Mouse (Mus musculus) layer of hippocampus, adult 2 months (tissue): ENCODE data around the gene Slc25a22. TPM values are rescaled to one million over a fixed set of nuclear protein-coding genes. Genes with fewer than 3 reads are reported as not detected.

Source experiments
- DNase-seq, 2 experiments: peaks; one replicate each; pipeline ENCODE4 v3.0.0; 2022; ENCODE audit warnings: low spot score in 2 of 2
- H3K27ac ChIP-seq: fragments of 200-600 bp; 2 replicates; pipeline ENCODE4 v1.8.1; 2022
- H3K4me3 ChIP-seq: fragments of 200-600 bp; 2 replicates; pipeline ENCODE4 v1.8.1; 2022; ENCODE audit warnings: mild to moderate bottlenecking
- CTCF ChIP-seq: fragments of 200-600 bp; conservative IDR thresholded peaks from 2 replicates; pipeline ENCODE4 v1.8.1; 2022; ENCODE audit warnings: antibody characterized with exemption, mild to moderate bottlenecking, moderate library complexity
- long read RNA-seq, 2 experiments: library from polyadenylated mRNA; stranded (forward); transcript quantifications; one replicate each; pipeline ENCODE4 v2.0.0; 2021; ENCODE audit warnings: borderline mapping rate in 2 of 2
- total RNA-seq, 2 experiments: library from RNA; stranded (reverse); gene quantifications; 2 replicates each; pipeline ENCODE4 v1.2.3; 2021

Slc25a22 gene
- total RNA-seq, result 100 to 1,000 TPM; 338 to 343 TPM
- long read RNA-seq, experiment 1, full-length matches to known transcripts, result 185 of 294 reads
- long read RNA-seq, experiment 1, partial matches to known transcripts, result 38 of 294 reads
- long read RNA-seq, experiment 1, other reads (novel, unspliced or antisense), result 71 of 294 reads
- long read RNA-seq, experiment 2, full-length matches to known transcripts, result 229 of 340 reads
- long read RNA-seq, experiment 2, partial matches to known transcripts, result 37 of 340 reads
- long read RNA-seq, experiment 2, other reads (novel, unspliced or antisense), result 74 of 340 reads

DNA sequence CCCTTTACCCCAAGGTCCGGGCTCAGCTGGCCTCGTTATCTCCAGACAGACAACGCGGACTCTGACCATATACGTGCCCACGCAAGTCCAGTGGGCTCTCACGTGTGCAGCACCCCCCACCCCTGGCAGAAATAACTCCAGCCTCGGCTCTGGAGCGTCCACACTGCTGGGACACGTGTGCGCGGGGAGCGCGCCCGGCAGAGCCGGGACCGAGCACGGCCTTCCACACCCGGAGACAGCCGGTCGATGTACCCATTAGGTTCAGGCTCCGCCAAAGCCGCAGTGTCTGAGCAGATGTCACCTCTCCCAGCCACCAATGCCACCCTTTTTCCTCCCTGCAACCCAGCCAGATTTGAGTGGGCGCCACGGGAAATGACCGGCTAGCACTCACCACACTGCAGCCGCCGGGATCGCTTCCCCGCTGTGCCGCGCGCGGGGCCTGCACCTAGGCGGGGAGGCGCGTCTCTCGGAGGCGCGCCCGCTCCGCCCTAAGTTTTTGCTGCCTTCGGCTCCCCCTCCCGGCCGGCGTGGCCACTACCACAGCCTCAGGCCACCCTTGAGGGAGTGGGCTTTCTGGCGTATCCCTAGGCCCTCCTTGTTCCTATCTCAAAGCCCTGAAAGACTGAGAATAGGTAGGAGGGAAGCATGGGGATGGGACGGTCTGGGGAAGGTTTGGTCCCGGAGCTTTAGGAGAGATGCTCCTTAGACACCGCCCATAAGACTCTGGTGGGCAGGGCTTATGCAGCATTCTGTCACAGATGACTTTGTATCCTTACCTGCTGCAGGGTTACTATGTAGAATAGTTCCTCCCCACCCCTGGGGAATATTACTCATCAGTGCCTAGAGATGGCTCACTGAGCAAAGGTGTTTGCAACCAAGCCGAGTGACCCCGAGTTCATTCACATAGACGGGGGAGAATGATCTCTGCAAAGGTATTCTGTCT, at the start of gene Slc25a22:
Gene Slc25a22 (minus strand): TSS at position 715 of the 943 bp plus-strand sequence.
- DNase-seq, result peak; percentile 75 to 83
- peak within 1 kb of the TSS; percentile 62 for H3K4me3 ChIP-seq
- TF ChIP-seq CTCF, result peak; percentile 90

DNA sequence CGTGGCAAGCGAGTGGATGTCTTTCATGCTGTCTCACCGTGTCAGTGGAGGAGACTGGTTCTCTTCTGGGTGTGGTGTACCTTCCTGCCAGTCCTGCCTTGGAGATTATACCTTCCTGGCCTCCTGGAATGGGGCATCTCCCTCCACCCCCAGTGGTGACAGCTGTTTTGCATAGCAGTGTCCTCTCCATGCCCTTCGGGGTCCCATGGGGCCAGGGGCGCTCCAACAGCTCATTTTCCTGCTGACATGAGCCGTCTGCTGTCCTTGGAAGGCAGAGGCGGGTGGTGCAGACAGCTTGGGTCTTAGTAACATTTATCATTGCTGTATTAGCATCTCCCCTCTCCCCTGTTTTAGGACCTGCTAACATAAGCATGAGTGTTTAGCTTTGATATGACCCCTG, 49.4 kb upstream of the Slc25a22 start:
- no peak overlapping the region for H3K4me3 ChIP-seq
- no peak overlapping the region for H3K27ac ChIP-seq
- no peak for TF ChIP-seq CTCF
- DNase-seq, result no peak

More for the DNA sequence above, at the start of gene Slc25a22:
- H3K27ac ChIP-seq, result peak within 1 kb of the TSS; percentile 97

DNA sequence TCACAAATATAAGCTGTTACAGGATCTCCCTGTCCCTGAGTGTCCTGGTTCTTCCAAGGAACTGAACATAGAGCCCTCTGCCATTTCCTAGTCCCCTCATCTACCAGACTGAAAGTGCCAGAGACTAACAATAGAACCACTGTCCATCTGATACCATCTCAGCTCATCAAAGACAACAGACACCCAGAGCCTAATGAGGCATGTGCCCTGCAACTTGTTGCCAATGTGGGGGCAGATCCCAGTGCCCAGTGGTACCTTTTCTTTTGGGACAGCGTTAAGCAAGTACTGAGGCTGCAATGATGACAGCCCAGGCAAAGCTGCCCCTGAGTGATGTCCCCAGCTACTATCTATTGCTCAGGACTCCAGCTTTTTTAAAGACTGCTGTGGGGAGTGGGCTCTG, 48.5 kb upstream of the Slc25a22 start:
- no peak for DNase-seq
- TF ChIP-seq CTCF, result no peak
- Histone ChIP-seq H3K27ac (no peak overlapping the region), H3K4me3 (no peak overlapping the region)

DNA sequence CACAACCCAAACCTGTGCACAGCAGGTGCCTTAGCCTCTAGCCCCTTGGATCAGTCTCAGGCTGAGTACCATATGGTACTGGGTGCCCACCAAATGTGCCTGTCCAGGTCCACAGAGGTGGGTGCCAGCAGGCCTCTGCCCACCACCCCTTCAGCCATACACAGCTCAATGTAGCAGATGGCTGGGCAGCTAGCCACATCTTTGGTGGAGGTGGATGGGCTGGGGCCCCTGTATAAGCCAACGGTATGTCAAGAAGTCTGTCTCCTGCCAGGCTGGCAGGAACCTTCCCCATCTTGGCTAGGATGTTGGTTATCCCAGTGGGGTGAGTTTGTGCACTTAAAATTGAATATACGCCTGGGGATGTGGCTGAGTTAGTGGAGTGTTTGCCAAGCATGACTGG, 47.9 kb upstream of the Slc25a22 start:
- TF ChIP-seq CTCF, result no peak
- Histone ChIP-seq H3K27ac (no peak overlapping the region), H3K4me3 (no peak overlapping the region)
- DNase-seq, result no peak

DNA sequence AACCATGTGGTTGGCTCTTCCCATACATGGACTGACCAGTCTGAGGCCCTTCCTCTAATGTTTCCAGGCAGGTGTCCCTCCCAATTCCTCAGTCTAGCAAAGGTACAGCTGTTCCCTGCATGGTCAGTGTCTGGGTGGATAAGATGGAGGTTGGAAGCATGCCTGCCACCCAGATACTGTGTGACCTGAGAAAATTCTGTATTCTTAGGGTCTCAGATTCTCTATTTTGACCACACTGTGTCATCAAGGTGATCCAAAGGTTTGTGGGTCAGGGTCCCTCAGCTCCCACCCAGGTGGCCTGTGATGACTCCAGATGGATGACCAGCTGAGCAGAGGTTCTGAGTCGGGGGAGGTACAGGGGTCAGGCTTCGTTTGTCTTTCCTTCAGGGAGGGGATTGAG, 47.5 kb upstream of the Slc25a22 start:
- DNase-seq, result no peak
- H3K27ac ChIP-seq, result no peak overlapping the region
- no peak for TF ChIP-seq CTCF
- no peak overlapping the region for H3K4me3 ChIP-seq

DNA sequence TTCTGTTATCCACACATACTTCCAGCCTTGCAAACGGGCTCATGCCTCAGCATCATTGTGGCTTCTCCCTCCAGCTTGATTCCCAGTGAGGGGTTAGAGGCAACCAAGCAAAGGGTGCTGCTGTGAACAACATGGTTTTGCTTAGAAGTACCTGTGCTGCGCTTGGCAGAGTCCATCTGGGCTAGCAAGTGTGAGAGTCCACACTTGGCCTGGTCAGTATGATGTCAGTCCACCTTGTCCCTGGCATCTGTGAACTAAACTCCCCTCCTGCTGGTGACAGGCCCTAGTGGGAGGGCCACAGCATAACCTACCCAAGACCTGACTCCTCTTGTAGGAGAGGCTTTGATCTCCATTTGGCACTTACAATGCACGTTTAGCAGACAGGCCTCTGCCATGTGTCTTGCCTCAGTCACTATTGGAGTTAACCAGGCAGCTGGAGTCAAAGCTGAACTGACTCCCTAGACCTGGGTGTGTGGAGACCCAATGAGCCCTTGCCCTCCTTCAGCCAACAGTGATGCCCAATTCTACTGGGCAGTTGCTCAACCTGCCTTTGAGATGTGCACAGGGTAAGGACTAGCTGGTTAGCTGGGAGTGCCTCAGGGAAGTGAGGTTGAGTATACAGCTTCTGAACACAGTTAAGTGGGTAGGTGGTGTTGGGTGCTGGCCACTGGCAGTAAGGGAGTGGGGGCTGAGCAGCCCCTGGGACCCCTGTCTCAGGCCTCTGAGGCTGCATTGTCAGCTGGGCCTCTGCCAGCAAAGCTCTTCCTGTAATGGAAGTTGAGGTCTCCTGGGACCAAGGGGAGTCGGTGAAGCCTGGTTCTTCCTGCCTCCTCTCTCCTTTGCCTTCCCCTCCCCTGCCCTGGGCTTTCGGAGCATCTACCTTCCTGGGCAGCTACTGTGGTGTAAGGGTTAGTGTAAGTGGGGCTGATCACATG, 46.8 kb upstream of the Slc25a22 start:
- no peak for DNase-seq
- no peak for TF ChIP-seq CTCF
- H3K4me3 ChIP-seq, result no peak overlapping the region
- no peak overlapping the region for H3K27ac ChIP-seq

DNA sequence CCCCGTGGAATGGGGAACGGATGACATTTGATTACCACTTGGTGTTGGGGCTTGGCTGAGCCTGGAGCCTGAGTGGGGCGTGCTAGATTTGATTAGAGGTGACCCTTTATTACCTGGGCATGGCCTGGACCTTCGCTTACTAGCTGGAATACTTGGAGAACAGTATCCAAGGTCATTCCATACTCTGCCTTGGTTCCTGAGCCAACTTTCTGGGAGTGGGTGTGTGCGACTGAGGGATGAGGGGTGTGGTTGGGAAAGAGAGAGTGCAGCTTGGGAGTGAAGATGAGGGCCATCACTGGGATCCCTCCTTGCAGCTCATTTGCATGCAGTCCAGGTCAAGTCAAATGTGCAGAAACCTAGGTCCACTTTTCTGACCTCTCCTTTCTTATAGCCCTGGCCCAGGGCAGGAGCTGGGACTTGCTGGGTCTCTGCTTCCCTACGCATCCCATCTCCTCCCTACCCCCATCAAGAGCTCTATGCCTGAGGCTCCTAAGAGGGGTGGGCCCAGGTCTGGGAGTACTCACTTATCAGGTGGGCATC, 45.5 kb upstream of the Slc25a22 start:
- no peak for TF ChIP-seq CTCF
- Histone ChIP-seq H3K27ac (no peak overlapping the region), H3K4me3 (no peak overlapping the region; the same call in 1 of the 2 replicates)
- DNase-seq, result no peak

DNA sequence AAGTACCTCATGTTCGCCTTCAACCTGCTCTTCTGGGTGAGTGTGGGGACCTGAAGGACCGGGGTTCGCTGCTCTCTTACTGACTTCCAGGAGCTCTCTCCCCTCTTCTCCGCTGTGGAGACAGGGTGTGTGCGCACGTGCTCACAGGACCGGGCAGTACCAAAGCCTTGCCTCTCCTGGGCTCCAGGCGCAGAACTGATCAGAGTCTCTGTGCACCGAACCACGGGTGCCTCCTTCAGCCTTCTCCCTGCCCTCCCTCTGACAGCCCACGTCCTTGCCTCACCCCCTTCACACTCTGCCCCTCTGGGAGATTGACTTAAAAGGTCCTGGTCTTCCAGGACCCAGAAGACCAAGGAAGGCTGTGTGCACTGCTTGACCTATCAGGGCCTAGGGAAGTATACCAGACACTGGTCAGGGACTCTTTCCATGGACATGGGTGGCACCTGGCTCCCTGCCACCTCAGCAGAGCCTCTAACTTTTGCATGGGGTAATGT, 44.9 kb upstream of the Slc25a22 start:
- no peak for DNase-seq
- Histone ChIP-seq H3K4me3 (peak overlapping the region; percentile 58), H3K27ac (peak overlapping the region; percentile 64; the same call in 1 of the 2 replicates)
- no peak for TF ChIP-seq CTCF

DNA sequence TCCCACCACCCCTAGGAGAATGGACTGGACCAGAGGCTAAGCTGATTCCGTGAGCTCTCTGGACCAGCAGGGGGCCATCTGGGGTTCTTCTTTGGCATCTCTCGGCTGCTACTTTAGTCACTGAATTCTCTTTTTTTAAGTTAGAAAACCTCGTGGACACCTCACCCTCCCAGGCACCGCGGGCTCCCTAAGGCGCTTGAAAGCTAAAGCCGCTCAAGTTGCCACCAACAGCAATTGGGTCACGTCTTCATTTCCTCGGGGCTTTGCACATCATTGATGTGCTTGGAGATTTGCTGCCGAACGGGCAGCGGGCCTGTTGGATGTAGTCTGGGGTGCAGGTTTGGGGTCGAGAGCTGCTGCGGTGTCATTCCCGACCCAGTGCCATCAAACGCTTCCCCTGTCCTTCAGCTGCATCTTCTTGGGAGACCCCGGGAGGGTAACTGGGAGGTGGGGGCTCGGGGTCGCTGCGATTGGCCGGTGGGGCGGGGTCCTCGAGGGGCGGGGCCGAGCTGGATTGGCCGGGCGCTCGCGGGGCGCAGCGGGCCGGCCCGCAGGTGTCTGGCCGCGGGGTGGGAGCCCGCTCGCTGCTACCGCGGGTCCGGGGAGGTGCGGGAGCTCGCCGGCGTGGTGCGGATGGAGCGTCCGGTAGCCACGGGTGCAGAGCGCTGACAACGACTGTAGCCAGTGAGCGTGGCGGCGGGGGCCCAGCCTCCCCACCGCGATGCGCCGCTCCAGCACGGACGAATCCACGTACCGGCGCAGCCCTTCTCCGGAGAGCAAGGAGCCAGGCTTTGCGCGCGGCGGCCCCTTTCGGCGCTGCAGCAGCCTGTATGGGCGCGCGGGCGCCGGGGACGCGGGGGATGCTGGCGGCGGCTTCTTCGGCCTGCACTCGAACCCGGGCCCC, 44.1 kb upstream of the Slc25a22 start:
- Histone ChIP-seq H3K27ac (peak overlapping the region; percentile 64), H3K4me3 (peak overlapping the region; percentile 58)
- peak; percentile 62 for TF ChIP-seq CTCF
- DNase-seq, result no peak

DNA sequence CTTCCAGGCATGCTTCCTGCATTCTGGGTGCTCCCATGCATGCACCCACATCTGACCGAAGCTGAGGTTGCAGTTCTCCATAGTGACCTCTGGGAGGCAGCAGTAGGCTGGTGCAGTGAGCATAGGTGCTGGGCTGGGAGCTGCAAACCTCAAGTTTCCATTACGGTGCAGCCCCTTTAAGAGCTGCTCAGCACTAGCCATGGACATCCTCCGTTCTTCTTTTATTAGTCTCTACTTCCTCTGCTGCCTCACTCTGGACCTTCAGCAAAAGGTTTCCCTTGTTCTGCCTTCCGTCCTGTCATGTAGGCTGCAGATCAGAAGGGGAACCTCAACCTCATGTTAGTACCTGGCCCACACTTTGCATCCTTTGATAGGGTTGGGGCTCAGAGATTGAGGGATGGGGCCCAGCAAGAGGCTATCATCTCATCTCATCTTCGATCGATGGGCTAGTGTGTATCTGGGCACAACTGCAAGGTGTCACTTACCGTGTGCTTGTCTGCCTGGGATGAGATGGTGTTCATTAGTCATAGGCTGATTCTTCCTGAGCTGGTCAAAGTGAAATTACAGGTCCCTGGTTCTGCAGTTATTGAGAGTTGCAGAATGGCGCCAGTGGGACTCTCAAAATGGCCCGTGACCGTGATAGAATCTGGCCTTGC, 43.3 kb upstream of the Slc25a22 start:
- TF ChIP-seq CTCF, result peak; percentile 94
- Histone ChIP-seq H3K4me3 (no peak overlapping the region; the same call in 1 of the 2 replicates), H3K27ac (no peak overlapping the region)
- peak; percentile 74 for DNase-seq

DNA sequence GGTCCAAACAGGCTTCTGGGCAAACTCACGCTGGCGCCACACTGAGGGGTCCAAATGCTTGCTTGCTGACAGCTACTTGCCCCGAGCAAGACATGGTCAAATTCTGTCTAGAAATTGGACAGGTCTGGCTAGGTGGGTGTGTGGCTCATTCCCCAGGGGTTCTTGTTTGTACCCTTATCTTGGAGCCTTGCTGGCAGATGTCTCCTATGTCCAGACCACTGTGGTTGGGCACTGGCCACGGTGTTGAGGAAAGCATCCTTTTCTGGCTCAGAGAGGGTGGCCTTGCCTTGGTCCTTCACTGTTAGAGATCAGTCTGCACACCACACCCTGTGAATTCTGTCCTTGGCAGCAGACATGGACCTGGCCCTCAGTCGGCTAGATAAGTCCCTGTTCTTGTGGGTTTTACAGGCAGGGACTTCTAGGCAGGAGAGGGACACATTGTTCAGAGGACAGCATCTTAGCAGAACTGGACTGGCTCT, 40.6 kb upstream of the Slc25a22 start:
- TF ChIP-seq CTCF, result no peak
- no peak for DNase-seq
- peak overlapping the region; percentile 28; the same call in 1 of the 2 replicates for H3K27ac ChIP-seq
- H3K4me3 ChIP-seq, result no peak overlapping the region
